Mouse (Mus musculus): ENCODE results near the gene Wwp2.

Gene Wwp2

DNA sequence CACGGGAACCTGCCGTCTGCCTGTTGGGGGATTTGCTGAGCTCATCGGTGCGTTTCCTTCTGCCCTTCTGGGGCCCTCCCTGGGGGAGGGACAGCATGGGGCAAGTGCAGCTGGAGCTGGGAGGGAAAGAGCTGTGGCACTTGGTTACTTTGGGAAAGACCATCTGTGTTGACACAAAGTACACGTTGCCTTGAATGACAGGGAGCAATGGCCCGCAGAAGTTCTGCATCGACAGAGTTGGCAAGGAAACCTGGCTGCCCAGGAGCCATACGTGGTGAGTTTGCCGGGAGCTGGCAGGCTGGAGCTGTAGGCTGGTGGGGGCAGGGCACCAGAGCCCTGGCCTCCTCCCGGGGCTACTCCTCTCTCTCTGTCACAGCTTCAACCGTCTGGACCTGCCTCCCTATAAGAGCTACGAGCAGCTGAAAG, 120.4 kb downstream of the Wwp2 start:
- DNase-seq (ENCODE audit: low read depth, low spot score), result no peak

DNA sequence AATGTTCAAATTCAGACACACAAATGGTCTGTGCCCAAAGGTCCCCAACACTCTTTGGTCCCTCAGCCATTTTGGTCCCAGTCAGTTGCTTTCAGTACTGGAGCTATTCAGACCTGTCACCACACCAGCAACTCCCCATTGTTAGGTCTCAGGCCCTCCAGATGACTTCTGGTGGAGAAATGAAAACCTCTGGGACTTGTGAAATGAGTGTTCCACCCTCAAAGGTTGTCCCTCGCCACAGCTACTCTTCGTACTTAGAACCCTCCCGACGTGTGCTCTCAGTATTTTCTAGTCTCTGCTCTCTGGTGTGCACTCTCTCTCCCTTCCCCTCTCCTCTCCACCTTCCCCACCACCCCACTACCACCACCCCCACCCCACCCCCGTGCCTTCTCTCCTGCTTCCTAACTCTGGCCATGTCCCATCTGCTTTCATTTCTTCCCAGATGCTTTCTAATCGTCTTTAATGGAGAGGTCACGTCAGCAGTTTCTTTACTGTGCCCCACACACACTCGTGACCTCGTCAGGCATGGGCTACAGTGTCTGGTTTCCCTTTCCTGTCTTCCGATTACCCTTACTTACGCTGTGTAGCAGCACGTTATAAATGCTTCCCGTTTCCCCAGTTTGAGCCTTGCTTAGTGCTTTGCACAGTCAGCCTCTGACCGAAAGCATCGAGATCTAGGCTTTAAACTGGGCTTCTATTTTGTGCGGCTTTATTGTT, 124.8 kb downstream of the Wwp2 start:
- no peak for DNase-seq (ENCODE audit: low read depth, low spot score)

DNA sequence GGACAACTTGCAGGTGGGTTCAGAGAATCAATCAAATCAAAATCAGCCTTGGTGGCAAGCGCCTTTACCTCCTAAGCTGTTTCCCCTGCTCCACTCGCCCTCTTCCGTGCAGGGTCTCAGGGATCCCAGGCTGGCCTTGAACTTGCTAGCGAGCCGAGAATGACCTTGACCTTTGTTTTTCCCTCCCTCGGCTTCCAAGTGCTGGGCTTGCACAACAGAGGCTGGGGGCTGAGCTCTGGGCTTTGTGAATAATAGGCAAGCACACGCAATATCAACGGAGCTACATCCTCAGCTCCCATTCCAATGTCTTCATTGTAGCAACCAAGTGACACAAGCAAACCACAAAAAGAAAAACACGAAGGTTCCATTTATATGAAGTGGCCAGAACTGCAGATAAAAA, 126.0 kb downstream of the Wwp2 start:
- no peak for DNase-seq (ENCODE audit: low read depth, low spot score)

DNA sequence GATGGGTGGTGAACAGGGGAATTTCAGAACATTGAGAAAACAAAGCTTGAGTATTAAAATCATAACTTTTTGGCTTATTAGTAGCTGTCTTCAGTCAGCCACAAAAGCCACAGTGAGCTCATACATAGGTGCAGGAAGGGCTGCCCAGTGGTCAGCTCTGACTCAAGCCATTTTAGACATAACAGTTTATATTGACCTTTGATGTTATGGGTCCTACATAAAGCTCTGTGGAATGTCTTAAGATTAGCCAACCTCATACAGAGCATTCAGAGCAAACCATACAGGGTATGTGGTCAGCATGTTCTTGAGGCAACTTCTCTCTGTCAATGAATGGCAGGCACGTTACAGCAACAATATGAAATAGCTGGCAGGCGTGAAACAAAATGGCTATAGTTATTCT, 134.9 kb downstream of the Wwp2 start:
- DNase-seq (ENCODE audit: low read depth, low spot score), result no peak

DNA sequence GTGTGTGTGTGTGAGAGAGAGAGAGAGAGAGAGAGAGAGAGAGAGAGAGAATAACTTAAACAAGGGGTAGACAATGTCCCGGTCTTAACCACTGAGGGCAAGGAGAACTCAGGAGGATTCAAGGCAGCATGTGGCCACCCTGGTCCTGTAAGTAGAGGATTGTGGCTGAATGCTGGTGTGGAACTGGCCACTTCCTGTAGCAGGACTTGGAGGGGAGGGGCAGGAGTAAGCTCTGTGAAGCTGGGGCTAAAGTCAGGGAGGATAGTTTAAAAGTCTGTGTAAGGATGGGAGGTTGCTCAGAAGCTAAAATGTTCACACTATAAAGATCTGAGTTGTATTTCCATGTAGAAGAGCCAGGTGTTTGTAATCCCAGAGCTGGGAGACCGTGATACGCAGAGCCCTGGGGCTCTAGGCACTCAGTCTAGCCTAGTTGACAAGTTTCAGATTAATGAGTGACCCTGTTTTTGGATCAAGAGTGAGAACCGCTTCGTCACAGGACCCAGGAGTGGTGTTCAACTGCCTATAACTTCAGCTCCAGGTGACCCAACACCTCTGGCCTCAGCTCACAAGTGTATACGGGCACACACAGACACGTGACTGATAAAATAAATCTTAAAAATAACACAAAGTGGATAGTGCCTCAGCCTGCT, 135.4 kb downstream of the Wwp2 start:
- no peak for DNase-seq (ENCODE audit: low read depth, low spot score)

DNA sequence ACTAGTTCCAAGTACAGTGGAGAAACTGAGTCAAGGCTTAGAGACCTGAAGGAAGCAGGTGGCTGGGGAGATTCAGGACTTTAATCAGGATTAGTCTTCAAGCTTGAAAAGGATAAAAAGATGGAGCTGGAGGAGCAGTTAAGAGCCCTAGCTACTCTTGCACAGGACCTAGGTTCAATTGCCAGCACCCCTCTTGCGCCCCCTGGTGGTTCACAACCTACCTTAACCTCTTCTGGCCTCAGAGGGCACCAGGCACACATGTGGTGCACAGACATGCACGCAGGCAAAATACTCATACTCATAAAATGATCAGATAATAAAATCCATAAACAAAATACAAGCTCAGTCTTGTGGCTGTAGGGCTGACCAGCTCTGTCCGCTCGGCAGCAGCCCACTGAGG, 136.3 kb downstream of the Wwp2 start:
- DNase-seq (ENCODE audit: low read depth, low spot score), result peak; percentile 50

DNA sequence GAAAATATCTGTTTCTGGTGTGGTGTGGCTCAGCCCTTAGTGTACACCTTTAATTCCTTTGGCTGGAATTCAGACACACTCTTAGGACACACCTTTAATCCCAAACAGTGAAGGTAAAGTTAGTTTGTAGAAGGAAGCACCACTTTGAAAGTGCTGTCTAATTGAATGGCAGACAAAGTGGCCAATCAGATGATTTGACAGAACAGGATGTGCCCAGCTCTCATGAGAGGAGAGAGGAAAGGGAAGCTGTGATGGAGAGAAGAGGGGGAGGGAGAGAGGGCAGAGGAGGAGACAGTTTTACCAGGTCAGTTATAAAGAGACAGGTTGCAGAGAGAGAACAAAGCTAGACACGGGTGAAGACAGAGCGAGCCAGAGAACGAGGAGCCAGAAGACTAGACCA, 138.6 kb downstream of the Wwp2 start:
- DNase-seq (ENCODE audit: low read depth, low spot score), result no peak

DNA sequence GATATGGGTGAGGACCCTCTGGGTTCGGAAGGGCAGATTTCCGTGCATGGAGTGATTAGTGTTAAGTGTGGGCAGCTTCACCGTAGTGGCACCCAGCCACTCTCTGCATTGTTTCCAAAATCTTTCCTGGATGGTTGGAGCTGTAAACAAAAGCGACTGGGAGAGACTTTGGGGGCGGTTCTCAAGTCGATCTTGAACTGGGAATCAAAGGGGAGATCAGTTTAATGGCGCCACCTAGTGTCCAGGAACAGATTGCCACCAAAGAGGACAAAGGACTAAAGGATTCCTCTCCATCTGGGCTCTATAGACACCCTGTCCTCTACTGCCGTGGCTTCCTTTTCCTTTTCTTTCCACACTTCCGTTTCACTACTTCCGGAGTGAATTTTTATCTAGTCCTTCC, 140.5 kb downstream of the Wwp2 start:
- DNase-seq (ENCODE audit: low read depth, low spot score), result peak; percentile 86

DNA sequence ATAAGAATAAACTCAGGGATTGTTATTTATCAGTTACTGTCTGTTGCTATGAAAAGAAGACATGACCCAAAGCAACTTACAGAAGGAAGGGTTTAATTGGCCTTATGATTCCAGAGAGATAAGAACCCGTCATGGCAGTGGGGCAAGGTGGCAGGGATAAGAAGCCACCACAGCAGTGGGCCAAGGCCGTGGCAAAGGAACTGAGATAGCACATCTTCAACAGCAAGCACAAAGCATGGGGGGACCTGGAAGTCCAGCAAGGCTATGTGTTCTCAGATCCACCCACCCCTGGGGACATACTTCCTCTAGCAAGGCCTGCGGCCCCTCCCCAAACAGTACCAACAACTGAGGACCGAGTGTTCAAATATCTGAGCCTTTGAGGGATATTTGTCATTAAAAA, 141.5 kb downstream of the Wwp2 start:
- DNase-seq (ENCODE audit: low read depth, low spot score), result no peak

DNA sequence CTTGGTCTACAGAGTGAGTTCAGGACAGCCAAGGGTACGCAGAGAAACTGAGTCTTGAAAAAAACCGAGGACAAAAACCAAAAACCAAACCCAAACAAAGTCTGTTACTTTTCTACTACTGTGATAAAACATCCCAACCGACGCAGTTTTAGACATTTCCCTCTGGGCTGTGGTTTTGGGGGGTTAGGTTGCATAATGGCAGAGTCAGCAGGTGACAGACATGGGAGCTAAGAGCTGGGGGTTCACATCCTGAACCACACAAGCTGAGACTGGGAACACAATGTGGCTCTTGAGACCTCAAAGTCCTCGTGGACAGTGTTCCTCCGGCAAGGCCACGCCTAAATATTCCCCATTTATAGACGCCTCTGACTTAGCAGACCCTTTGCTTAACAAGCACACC, 142.0 kb downstream of the Wwp2 start:
- DNase-seq (ENCODE audit: low read depth, low spot score), result no peak

DNA sequence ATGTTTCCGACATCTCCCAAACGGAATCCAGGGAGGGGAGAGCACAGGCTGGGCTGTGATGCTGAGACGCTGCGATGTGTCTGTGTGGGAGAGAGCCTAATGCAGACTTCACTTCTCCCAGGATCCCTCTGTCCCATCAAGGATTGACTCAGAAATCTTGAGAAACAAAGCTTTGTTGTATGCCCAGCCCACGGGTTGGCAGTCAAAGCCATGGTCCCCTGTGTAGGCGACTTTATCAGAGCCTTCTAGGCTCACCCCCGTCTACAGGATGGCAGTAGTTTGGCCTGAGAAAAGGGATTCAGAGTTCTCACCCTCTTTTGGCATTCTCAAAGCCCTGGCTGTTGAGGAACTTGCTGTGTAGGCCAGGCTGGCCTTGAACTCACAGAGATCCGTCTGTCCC, 142.4 kb downstream of the Wwp2 start:
- DNase-seq (ENCODE audit: low read depth, low spot score), result no peak

DNA sequence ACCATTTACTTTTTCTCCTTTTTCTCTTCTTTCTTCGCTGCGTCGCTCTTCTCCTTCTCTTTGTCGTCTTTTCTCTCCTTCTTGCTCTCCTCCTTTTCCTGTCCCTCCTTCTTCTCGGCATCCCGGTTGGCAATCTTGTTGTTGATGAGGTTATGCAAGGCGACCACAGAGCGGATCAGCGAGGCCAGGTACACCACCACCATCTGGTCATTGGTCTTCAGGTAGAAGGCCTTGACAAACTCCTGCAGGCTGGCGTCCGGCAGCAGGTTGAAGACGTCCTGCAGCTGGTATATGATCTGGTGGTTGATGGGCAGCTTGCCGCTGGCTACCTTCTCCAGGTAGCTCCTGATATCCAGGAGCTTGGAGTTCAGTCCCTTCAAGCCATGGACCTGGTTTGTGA, 144.7 kb downstream of the Wwp2 start:
- no peak for DNase-seq (ENCODE audit: low read depth, low spot score)

DNA sequence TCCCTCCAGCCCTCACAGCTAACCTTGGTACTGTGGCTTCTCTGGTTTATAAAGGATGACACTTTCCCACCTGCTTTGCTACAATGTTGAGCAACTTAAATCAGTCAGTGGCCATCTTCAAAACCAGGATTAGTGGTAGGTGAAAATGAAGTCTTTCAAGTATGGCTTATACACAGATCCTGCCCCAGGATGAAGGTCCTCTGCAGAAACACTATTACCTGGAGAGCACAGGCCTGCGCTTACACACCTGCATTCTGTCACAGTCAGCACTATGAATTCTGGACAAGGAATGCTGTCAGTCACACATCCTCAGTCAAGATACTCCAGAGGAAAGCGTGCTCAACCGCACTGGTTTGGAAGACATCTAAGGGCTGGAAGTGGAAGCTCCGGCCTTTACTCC, 145.4 kb downstream of the Wwp2 start:
- no peak for DNase-seq (ENCODE audit: low read depth, low spot score)

DNA sequence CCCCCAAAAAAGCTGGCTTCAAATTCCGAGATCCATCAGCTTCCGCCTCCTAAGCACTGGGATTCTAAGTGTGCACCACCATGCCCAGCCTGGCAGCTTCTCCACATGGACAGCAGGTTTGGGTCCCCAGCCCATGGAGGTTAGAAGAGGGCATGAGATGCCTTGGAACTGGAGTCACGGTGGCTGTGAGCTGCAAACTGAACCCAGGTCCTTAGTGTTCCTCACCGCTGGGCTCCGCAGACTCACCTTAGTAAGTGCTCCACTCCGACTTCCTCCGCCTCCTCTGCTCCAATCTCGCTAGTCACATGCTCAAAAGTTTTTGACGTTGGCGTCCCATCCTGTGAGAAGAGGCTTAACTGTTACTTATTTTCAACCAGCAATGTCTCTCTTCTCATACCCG, 146.0 kb downstream of the Wwp2 start:
- DNase-seq (ENCODE audit: low read depth, low spot score), result no peak

DNA sequence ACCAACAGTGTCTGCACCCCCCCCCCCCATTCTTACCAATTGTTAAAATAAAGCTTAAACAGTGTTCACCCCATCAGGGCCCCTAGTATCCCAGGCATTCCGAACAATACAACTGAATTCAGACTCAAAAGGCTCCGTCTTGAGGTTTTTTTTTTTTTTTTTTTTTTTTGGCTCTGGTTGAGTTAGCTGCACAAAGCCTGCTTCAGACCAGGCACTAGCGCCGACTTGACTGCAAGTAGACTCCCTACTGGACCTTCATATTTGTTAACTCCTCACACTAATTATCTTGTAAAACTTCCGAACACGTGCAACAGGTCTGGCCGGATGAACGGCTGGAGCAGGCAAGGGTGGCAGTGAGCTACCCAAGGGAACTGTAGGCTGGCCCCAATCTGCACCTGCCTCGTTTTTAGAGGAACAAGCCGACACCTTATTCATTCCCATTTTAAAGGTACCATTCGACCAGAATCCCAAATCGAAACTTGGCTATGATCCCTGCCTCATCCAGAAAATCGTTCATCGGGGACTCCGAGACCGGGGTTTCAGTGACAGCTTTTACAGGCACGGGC, 151.3 kb downstream of the Wwp2 start:
- DNase-seq (ENCODE audit: low read depth, low spot score), result no peak

DNA sequence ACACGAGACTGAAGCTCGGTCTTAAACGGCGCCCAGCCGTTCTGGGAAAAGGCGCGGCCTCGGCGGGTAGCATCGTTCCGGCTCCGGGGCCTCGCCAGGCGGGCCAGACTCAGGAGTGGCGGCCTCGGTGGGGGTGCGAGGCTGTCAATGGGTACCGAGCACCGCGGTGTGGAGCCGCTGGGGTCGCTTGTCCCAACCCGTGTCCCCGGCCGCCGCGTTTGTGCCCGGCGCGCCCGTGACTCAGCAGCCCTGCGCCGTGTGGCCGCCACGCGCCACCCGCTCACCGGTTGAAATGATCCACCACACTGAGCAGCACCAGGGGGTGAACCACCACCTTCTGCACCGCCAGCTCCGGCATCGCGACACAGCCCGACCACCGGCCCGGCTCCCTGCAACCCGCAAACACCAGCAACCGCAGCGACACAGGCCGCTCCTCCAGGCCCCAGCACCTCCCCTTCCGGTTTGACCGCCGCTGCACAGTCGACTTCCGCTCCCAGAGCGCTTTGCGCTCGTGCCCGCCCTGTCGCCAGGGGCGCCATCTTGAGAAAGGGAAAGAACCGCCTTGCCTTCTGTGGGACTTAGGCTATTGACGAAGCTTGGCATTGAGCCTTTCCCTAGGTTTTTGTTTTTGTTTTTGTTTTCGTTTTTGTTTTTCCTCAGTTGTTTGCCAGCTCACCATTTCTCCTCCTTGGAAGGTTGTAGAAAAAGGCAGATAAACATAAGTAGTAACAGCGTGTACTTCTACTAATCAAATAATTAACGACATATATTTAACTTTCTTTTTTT, 152.0 kb downstream of the Wwp2 start, which contains the start of gene Psmd7:
Psmd7 (minus strand) TSS at position 470 of the 786 bp plus-strand sequence.
- DNase-seq (ENCODE audit: low read depth, low spot score), result peak; percentile 91

DNA sequence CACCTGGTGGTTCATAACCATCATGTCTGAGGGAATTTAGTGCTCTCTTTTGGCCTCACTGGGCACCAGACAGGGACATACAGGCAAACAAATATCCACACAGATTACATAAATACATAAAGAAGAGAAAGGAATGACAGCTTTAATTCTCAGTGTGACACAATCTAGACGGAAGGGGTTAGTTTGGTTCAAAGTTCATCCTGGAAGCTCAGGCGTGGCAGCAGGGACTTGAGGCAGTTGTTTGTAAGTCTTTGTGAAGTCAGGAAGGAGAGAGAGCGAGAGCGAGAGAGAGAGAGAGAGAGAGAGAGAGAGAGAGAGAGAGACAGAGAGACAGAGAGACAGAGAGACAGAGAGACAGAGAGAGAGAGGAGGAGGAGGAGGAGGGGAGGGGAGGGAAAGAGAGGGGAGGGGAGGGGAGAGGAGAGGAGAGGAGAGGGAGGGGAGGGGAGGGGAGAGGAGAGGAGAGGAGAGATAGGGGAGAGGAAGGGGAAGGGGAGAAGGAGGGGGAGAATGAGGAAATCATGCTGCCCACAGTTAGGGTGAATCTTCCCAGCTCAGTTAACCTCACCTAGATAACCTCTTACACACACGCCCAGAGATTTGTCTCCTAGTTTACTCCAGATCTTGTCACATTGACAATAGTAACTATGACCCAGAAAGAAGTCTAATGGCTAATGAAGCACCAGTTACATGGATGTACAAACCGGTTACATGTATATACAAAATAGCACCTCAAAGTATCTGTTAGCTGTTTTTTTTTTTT, 158.0 kb downstream of the Wwp2 start:
- DNase-seq (ENCODE audit: low read depth, low spot score), result no peak

DNA sequence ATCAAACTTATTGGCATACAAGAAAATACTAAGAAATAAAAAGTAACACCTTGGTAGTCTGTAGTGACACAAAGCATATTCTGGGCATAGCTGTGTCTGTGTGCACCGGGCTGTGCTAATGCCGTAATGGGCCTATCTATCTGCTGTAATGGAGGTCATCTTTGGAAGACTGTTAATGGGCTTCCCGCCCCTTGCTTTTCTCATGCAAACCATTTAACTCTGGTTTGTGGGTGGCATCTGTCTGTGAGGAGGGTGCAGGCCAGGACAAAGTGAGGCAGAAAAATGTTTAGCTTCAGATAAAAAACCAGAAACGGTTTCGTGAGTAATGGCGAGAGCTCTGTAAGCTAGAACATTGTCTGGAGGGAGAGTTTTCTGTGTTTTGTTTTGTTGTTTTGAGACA, 158.7 kb downstream of the Wwp2 start:
- no peak for DNase-seq (ENCODE audit: low read depth, low spot score)

DNA sequence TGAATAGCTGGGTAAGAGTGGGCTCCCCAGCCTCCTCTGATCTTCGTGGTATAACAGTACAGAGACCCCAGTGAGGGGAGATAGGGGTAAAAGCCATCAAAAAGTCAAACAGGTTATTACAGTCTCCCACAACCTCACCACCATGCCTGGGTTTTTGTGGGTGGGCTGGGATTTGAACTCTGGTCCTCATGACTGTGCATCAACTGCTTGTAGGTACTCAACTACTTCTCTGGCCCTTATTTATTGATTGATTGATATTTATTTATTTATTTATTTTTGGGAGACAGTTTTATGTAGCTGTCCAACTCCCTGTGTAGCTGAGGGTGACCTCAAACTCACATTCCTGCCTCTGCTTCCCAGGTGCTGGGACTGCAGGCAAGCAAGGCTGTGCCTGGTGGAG, 161.6 kb downstream of the Wwp2 start:
- DNase-seq (ENCODE audit: low read depth, low spot score), result no peak

DNA sequence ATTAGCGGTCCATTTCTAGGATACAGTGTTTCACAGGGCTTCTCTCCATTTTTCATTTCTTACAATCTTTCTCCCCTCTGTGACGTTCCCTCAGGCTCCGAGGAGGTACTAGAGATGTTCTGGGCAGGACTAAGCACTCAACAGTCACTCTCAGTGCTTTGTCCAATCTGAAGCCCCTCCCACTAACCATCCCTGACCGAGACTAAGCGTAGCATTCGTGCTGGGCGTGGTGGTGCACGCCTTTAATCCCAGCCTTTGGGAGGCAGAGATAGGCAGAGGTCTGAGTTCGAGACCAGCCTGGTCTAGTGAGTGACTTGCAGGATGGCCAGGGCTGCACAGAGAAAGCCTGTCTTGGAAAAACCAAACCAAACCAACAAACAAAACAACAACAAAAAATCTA, 163.5 kb downstream of the Wwp2 start:
- DNase-seq (ENCODE audit: low read depth, low spot score), result no peak

DNA sequence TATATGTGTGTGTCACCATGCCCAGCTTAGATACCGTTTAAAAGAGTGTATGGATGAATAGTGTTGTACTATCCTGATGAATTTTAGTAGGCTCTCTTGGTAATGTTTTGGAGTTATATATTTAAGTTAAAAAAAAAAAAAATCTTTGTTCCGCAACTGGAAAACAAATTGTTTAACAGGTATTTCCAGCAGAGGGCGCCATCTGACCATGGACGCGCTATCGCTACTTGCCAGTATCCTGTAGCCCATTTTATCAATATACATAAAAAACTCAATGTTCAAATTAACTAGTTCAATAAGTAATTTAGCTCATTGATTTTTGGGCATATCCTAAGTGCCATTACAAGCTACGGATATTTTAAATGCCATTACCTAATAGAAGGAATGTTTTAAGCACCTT, 166.9 kb downstream of the Wwp2 start:
- peak; percentile 44 for DNase-seq (ENCODE audit: low read depth, low spot score)

Measured in embryo, embryonic 11.5 days (tissue).